Mouse (Mus musculus) CH12.LX (cell line): Measurements from ENCODE around the gene Arhgap45.

ENCODE experiments used
- CHD1 ChIP-seq: IDR thresholded peaks from 2 replicates; pipeline ENCODE4 v1.6.1; 2012; ENCODE audit warnings: low read depth, low read length, improper control_type of control experiment, inconsistent platforms
- CTCF ChIP-seq, 2 experiments: IDR thresholded peaks in 1 of 2; conservative IDR thresholded peaks in 1 of 2; 2 replicates each; pipeline ENCODE4 v1.5.1; 2011 to 2012; ENCODE audit warnings: low read depth in 2 of 2, low read length in 2 of 2, improper control_type of control experiment in 1 of 2, inconsistent platforms in 1 of 2, mild to moderate bottlenecking in 1 of 2, moderate library complexity in 1 of 2
- ELF1 ChIP-seq: IDR thresholded peaks from 2 replicates; pipeline ENCODE4 v1.6.1; 2014; ENCODE audit warnings: low read depth, mild to moderate bottlenecking, inconsistent platforms, low read length, improper control_type of control experiment
- ETS1 ChIP-seq: conservative IDR thresholded peaks from 2 replicates; pipeline ENCODE4 v1.6.1; 2012; ENCODE audit warnings: low read depth, mild to moderate bottlenecking, inconsistent platforms, low read length, improper control_type of control experiment, moderate library complexity
- MAFK ChIP-seq: IDR thresholded peaks from 2 replicates; pipeline ENCODE4 v1.6.1; 2011; ENCODE audit warnings: low read length, improper control_type of control experiment; ENCODE audit not compliant: insufficient replicate concordance
- MXI1 ChIP-seq: IDR thresholded peaks from 2 replicates; pipeline ENCODE4 v1.6.1; 2011; ENCODE audit warnings: mild to moderate bottlenecking, low read depth, low read length, improper control_type of control experiment
- MYC ChIP-seq: IDR thresholded peaks from 2 replicates; pipeline ENCODE4 v1.6.1; 2011; ENCODE audit warnings: low read depth, mild to moderate bottlenecking, improper control_type of control experiment, low read length
- POLR2A ChIP-seq: IDR thresholded peaks from 2 replicates; pipeline ENCODE4 v1.6.1; 2011; ENCODE audit warnings: low read depth, mild to moderate bottlenecking, improper control_type of control experiment, low read length
- POLR2AphosphoS2 ChIP-seq: IDR thresholded peaks from 2 replicates; pipeline ENCODE4 v1.6.1; 2011; ENCODE audit warnings: low read depth, low read length, improper control_type of control experiment
- RAD21 ChIP-seq: IDR thresholded peaks from 2 replicates; pipeline ENCODE4 v1.6.1; 2011; ENCODE audit warnings: low read depth, mild to moderate bottlenecking, low read length, improper control_type of control experiment, moderate library complexity

DNA sequence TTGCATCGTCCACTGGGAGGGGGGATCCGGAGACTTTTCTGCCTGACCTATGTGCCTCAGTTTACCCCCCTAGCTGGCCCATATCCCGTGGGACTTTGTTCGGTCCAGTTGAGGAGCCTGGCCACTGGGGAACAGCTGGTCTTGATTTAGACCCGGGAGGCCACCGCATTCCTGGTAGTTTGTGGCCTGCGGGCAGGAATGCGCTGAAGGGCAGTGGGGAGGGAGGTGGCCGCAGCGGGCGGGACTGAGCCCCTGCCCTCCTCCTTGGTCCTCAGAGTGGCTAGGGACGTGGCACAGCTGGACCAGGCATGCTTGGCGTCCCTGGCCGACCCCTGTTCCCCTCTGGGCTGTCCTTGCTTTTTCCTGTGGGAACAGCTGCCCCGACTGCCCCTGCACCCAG, 26.6 kb upstream of the Arhgap45 start:
- no peak for TF ChIP-seq ETS1
- TF ChIP-seq CHD1 = no peak
- no peak for TF ChIP-seq POLR2A
- TF ChIP-seq CTCF (conservative IDR thresholded peaks at IDR 0.05 in 1 of 2, IDR thresholded peaks at IDR 0.05 in 1 of 2; ENCODE audit: low read depth in 2 of 2, low read length in 2 of 2) = no peak
- no peak for TF ChIP-seq RAD21
- no peak for TF ChIP-seq POLR2AphosphoS2
- TF ChIP-seq MXI1 = no peak
- TF ChIP-seq MYC = no peak
- no peak for TF ChIP-seq MAFK
- TF ChIP-seq ELF1 = no peak
